Mouse (Mus musculus): ENCODE data around the gene Axin2. TPM values are rescaled to one million over a fixed set of nuclear protein-coding genes. Genes with fewer than 3 reads are reported as not detected.

Axin2 gene
- polyA plus RNA-seq, 1 experiment from 2014 or later = 7.0 TPM

DNA sequence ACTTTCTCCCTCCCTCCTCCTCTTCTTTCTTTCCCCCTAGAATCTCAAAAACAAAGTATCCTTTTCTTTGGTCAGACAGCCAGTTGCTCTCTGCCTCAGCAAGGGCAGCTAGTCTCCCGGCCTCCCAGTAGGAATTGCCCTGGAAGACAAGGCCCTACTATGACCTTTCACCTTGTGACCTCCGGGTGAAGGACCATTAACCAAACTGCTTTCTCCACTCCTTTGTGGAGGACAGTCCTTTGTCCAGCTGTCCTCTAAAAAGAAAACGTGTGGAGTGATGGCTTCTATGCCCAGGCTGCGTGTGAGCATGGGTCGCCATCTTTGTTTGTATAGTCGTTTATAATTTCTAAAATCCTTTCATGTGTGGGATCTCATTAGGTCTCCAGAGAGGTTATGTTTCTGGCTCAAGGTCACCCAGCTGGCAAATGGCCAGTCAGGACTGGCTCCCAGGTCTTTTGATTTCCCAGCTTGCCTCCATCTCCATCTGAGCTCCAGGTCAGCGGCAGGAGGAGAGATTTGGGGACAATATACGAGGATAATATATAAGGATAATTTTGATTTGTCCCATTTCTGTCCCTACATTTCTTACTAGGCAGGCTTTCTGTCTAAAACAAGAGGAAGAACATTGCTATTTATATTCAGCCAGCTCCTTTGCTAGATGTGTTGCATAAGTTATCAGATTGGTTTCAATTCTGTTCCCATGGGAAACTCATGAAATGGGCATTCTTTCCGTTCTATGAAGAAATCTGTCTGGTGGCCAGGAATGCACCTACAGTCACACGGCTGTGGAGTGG lies 75.2 kb downstream of the Axin2 start:
- H3K36me3 ChIP-seq (ENCODE audit: control insufficient read depth, insufficient read depth, low read length) = no peaks in the 10 kb centered on the region
- no peak overlapping the region for H3K4me2 ChIP-seq (replicated peaks; ENCODE audit: low read depth, low read length)
- H3K4me1 ChIP-seq (ENCODE audit: control insufficient read depth, insufficient read depth, low read length) = no peaks in the 10 kb centered on the region
- 65% methylated on average over 10 of the region's 10 CpGs for WGBS
- H3K27ac ChIP-seq (ENCODE audit: low read length) = no peak overlapping the region
- H3K9ac ChIP-seq (replicated peaks; ENCODE audit: low read depth, low read length) = no peak overlapping the region
- no peak overlapping the region for H3K4me3 ChIP-seq (ENCODE audit: low read depth, low read length)
- H3K27me3 ChIP-seq (ENCODE audit: control insufficient read depth, insufficient read depth, low read length) = no peaks in the 10 kb centered on the region
- ATAC-seq (ENCODE audit: insufficient number of reproducible peaks, insufficient read depth, low FRiP score, low read depth) = no peak
- H3K9me3 ChIP-seq (ENCODE audit: control insufficient read depth, low read depth, low read length) = peaks cover 4% of the 10 kb centered on the region; the same call in 1 of the 2 replicates

- WGBS = 90% methylated on average over 2 of the region's 2 CpGs
- Histone ChIP-seq H3K4me3 (ENCODE audit: low read depth, low read length) (no peak overlapping the region), H3K27ac (ENCODE audit: low read length) (no peak overlapping the region), H3K4me1 (ENCODE audit: control insufficient read depth, insufficient read depth, low read length) (no peaks in the 10 kb centered on the region), H3K9me3 (ENCODE audit: control insufficient read depth, low read depth, low read length) (peaks cover 7% of the 10 kb centered on the region; the same call in 1 of the 2 replicates), H3K9ac (replicated peaks; ENCODE audit: low read depth, low read length) (no peak overlapping the region), H3K4me2 (replicated peaks; ENCODE audit: low read depth, low read length) (no peak overlapping the region), H3K27me3 (ENCODE audit: control insufficient read depth, insufficient read depth, low read length) (no peaks in the 10 kb centered on the region), H3K36me3 (ENCODE audit: control insufficient read depth, insufficient read depth, low read length) (no peaks in the 10 kb centered on the region)
- no peak for ATAC-seq (ENCODE audit: insufficient number of reproducible peaks, insufficient read depth, low FRiP score, low read depth)
Measured at GRCm38 (mm10) chr11:108995990-108996533, 75.9 kb downstream of the Axin2 start.

GRCm38 (mm10) chr11:108997816-108998215 lies 77.7 kb downstream of the Axin2 start:
- Histone ChIP-seq H3K9ac (replicated peaks; ENCODE audit: low read depth, low read length) (no peak overlapping the region), H3K36me3 (ENCODE audit: control insufficient read depth, insufficient read depth, low read length) (no peaks in the 10 kb centered on the region), H3K27ac (ENCODE audit: low read length) (no peak overlapping the region), H3K4me1 (ENCODE audit: control insufficient read depth, insufficient read depth, low read length) (no peaks in the 10 kb centered on the region), H3K4me2 (replicated peaks; ENCODE audit: low read depth, low read length) (no peak overlapping the region), H3K4me3 (ENCODE audit: low read depth, low read length) (no peak overlapping the region), H3K9me3 (ENCODE audit: control insufficient read depth, low read depth, low read length) (peaks cover 7% of the 10 kb centered on the region; the same call in 1 of the 2 replicates), H3K27me3 (ENCODE audit: control insufficient read depth, insufficient read depth, low read length) (no peaks in the 10 kb centered on the region)
- ATAC-seq (ENCODE audit: insufficient number of reproducible peaks, insufficient read depth, low FRiP score, low read depth) = no peak
- WGBS = 95% methylated on average over 3 of the region's 3 CpGs

Other genes with a start within 250 kb of the Axin2 start
- gene E030025P04Rik, start 224.0 kb downstream of the Axin2 start, polyA plus RNA-seq (2014; fragmentation: Nextera tagmentation; extraction: Ambion mirVana) = not detected in 2 replicates

Measured in stomach, embryonic 14.5 days (tissue).